Mouse (Mus musculus): Measurements from ENCODE around the gene Pla2g12b. TPM values are rescaled to one million over a fixed set of nuclear protein-coding genes. Genes with fewer than 3 reads are reported as not detected.

Gene Pla2g12b
- polyA plus RNA-seq (2015; fragmentation: Nextera tagmentation; extraction: Ambion mirVana), result 0.19 and 1.0 TPM in 2 replicates

- H3K4me2 ChIP-seq (ENCODE audit: low read depth, low read length), result no peak within 1 kb of the TSS
- no peaks in the 10 kb centered on the region for H3K36me3 ChIP-seq (ENCODE audit: control insufficient read depth, insufficient read depth, low read length)
- no peak within 1 kb of the TSS for H3K4me3 ChIP-seq (ENCODE audit: low read length)
- H3K9ac ChIP-seq (ENCODE audit: low read length), result no peak within 1 kb of the TSS
- WGBS, result 58% methylated on average over 21 of the region's 21 CpGs
- H3K27ac ChIP-seq (ENCODE audit: low read length), result no peak within 1 kb of the TSS
- no peaks in the 10 kb centered on the region for H3K4me1 ChIP-seq (replicated peaks; ENCODE audit: control insufficient read depth, insufficient read depth, low read length)
- ATAC-seq (ENCODE audit: low read depth), result no peak
- H3K27me3 ChIP-seq (ENCODE audit: control insufficient read depth, insufficient read depth, low read depth, low read length), result no peaks in the 10 kb centered on the region
- no peaks in the 10 kb centered on the region for H3K9me3 ChIP-seq (ENCODE audit: control insufficient read depth, low read length)
These were observed at the start of gene Pla2g12b for GRCm38 (mm10) chr10:59402899-59403792. Pla2g12b (plus strand) TSS chr10:59403660.

GRCm38 (mm10) chr10:59354120-59354519 lies 49.3 kb upstream of the Pla2g12b start:
- 77% methylated on average over 12 of the region's 12 CpGs for WGBS

GRCm38 (mm10) chr10:59355020-59355419 lies 48.4 kb upstream of the Pla2g12b start:
- Histone ChIP-seq H3K27ac (ENCODE audit: low read length) (no peak overlapping the region), H3K4me1 (replicated peaks; ENCODE audit: control insufficient read depth, insufficient read depth, low read length) (no peaks in the 10 kb centered on the region), H3K9ac (ENCODE audit: low read length) (no peak overlapping the region), H3K4me3 (ENCODE audit: low read length) (no peak overlapping the region), H3K27me3 (ENCODE audit: control insufficient read depth, insufficient read depth, low read depth, low read length) (no peaks in the 10 kb centered on the region), H3K4me2 (ENCODE audit: low read depth, low read length) (no peak overlapping the region), H3K36me3 (ENCODE audit: control insufficient read depth, insufficient read depth, low read length) (peaks cover 24% of the 10 kb centered on the region), H3K9me3 (ENCODE audit: control insufficient read depth, low read length) (no peaks in the 10 kb centered on the region)
- no peak for ATAC-seq (ENCODE audit: low read depth)
- WGBS, result 81% methylated on average over 8 of the region's 8 CpGs

More at GRCm38 (mm10) chr10:59354120-59354519, 49.3 kb upstream of the Pla2g12b start:
- no peak for ATAC-seq (ENCODE audit: low read depth)
- Histone ChIP-seq H3K27me3 (ENCODE audit: control insufficient read depth, insufficient read depth, low read depth, low read length) (no peaks in the 10 kb centered on the region), H3K4me3 (ENCODE audit: low read length) (no peak overlapping the region), H3K9ac (ENCODE audit: low read length) (no peak overlapping the region), H3K9me3 (ENCODE audit: control insufficient read depth, low read length) (no peaks in the 10 kb centered on the region), H3K4me2 (ENCODE audit: low read depth, low read length) (no peak overlapping the region), H3K36me3 (ENCODE audit: control insufficient read depth, insufficient read depth, low read length) (peaks cover 24% of the 10 kb centered on the region), H3K4me1 (replicated peaks; ENCODE audit: control insufficient read depth, insufficient read depth, low read length) (no peaks in the 10 kb centered on the region), H3K27ac (ENCODE audit: low read length) (no peak overlapping the region)

GRCm38 (mm10) chr10:59358744-59359143 lies 44.7 kb upstream of the Pla2g12b start:
- ATAC-seq (ENCODE audit: low read depth), result no peak
- peaks cover 30% of the 10 kb centered on the region for H3K36me3 ChIP-seq (ENCODE audit: control insufficient read depth, insufficient read depth, low read length)
- 87% methylated on average over 4 of the region's 4 CpGs for WGBS

GRCm38 (mm10) chr10:59363208-59363607 lies 40.3 kb upstream of the Pla2g12b start:
- no peak for ATAC-seq (ENCODE audit: low read depth)
- Histone ChIP-seq H3K4me3 (ENCODE audit: low read length) (no peak overlapping the region), H3K4me2 (ENCODE audit: low read depth, low read length) (no peak overlapping the region), H3K4me1 (replicated peaks; ENCODE audit: control insufficient read depth, insufficient read depth, low read length) (peaks cover 16% of the 10 kb centered on the region), H3K27me3 (ENCODE audit: control insufficient read depth, insufficient read depth, low read depth, low read length) (no peaks in the 10 kb centered on the region), H3K9me3 (ENCODE audit: control insufficient read depth, low read length) (no peaks in the 10 kb centered on the region), H3K27ac (ENCODE audit: low read length) (no peak overlapping the region), H3K9ac (ENCODE audit: low read length) (no peak overlapping the region), H3K36me3 (ENCODE audit: control insufficient read depth, insufficient read depth, low read length) (peaks cover 28% of the 10 kb centered on the region)
- 79% methylated on average over 2 of the region's 2 CpGs for WGBS

More at GRCm38 (mm10) chr10:59358744-59359143, 44.7 kb upstream of the Pla2g12b start:
- Histone ChIP-seq H3K4me3 (ENCODE audit: low read length) (no peak overlapping the region), H3K27ac (ENCODE audit: low read length) (no peak overlapping the region), H3K9me3 (ENCODE audit: control insufficient read depth, low read length) (no peaks in the 10 kb centered on the region), H3K4me1 (replicated peaks; ENCODE audit: control insufficient read depth, insufficient read depth, low read length) (0 out of 2 replicates have a peak, but pooled peaks cover 2% of the 10 kb centered on the region), H3K4me2 (ENCODE audit: low read depth, low read length) (no peak overlapping the region), H3K9ac (ENCODE audit: low read length) (no peak overlapping the region), H3K27me3 (ENCODE audit: control insufficient read depth, insufficient read depth, low read depth, low read length) (no peaks in the 10 kb centered on the region)

DNA sequence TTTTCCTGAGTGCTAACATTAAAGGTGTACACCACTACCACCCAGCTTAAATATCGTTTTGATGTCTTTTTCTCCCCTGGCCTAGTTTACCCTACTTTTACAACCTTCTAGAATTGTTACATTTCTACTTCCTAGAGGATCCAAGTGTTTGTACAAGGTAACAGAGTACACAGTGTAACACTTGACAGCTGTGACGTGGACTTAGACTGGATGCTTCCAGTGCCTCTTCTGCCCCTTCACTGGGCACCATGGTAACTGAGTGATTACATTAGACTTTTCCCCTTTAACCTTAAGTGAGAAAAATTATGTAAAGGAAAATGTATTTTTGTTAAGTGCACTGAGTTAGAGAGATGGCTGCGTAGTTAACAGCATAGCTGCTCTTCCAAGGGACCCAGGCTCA lies 38.9 kb upstream of the Pla2g12b start:
- ATAC-seq (ENCODE audit: low read depth), result peak; percentile 95
- H3K27ac ChIP-seq (ENCODE audit: low read length), result peak overlapping the region; percentile 77
- H3K4me3 ChIP-seq (ENCODE audit: low read length), result no peak overlapping the region
- no peak overlapping the region for H3K9ac ChIP-seq (ENCODE audit: low read length)
- no peaks in the 10 kb centered on the region for H3K27me3 ChIP-seq (ENCODE audit: control insufficient read depth, insufficient read depth, low read depth, low read length)
- WGBS, result 59% methylated on average over 3 of the region's 3 CpGs
- no peak overlapping the region for H3K4me2 ChIP-seq (ENCODE audit: low read depth, low read length)
- no peaks in the 10 kb centered on the region for H3K9me3 ChIP-seq (ENCODE audit: control insufficient read depth, low read length)
- H3K4me1 ChIP-seq (replicated peaks; ENCODE audit: control insufficient read depth, insufficient read depth, low read length), result peaks cover 16% of the 10 kb centered on the region
- peaks cover 35% of the 10 kb centered on the region for H3K36me3 ChIP-seq (ENCODE audit: control insufficient read depth, insufficient read depth, low read length)

GRCm38 (mm10) chr10:59365804-59366589 lies 37.5 kb upstream of the Pla2g12b start:
- ATAC-seq (ENCODE audit: low read depth), result no peak
- Histone ChIP-seq H3K36me3 (ENCODE audit: control insufficient read depth, insufficient read depth, low read length) (peaks cover 42% of the 10 kb centered on the region), H3K4me3 (ENCODE audit: low read length) (no peak overlapping the region), H3K4me2 (ENCODE audit: low read depth, low read length) (no peak overlapping the region), H3K4me1 (replicated peaks; ENCODE audit: control insufficient read depth, insufficient read depth, low read length) (peaks cover 16% of the 10 kb centered on the region), H3K27ac (ENCODE audit: low read length) (peak overlapping the region; percentile 46; the same call in 1 of the 2 replicates), H3K9ac (ENCODE audit: low read length) (no peak overlapping the region), H3K9me3 (ENCODE audit: control insufficient read depth, low read length) (no peaks in the 10 kb centered on the region), H3K27me3 (ENCODE audit: control insufficient read depth, insufficient read depth, low read depth, low read length) (no peaks in the 10 kb centered on the region)
- 66% methylated on average over 5 of the region's 5 CpGs for WGBS

GRCm38 (mm10) chr10:59366746-59367145 lies 36.7 kb upstream of the Pla2g12b start:
- Histone ChIP-seq H3K9me3 (ENCODE audit: control insufficient read depth, low read length) (no peaks in the 10 kb centered on the region), H3K9ac (ENCODE audit: low read length) (no peak overlapping the region), H3K27me3 (ENCODE audit: control insufficient read depth, insufficient read depth, low read depth, low read length) (no peaks in the 10 kb centered on the region), H3K4me1 (replicated peaks; ENCODE audit: control insufficient read depth, insufficient read depth, low read length) (peaks cover 16% of the 10 kb centered on the region), H3K27ac (ENCODE audit: low read length) (no peak overlapping the region), H3K36me3 (ENCODE audit: control insufficient read depth, insufficient read depth, low read length) (peaks cover 44% of the 10 kb centered on the region), H3K4me2 (ENCODE audit: low read depth, low read length) (no peak overlapping the region), H3K4me3 (ENCODE audit: low read length) (no peak overlapping the region)
- no peak for ATAC-seq (ENCODE audit: low read depth)
- WGBS, result 91% methylated on average over 4 of the region's 4 CpGs

- WGBS, result 55% methylated on average over 4 of the region's 4 CpGs
These were observed 36.3 kb upstream of the Pla2g12b start for GRCm38 (mm10) chr10:59367206-59367605.

More at GRCm38 (mm10) chr10:59367206-59367605, 36.3 kb upstream of the Pla2g12b start:
- no peak overlapping the region for H3K4me2 ChIP-seq (ENCODE audit: low read depth, low read length)
- no peak overlapping the region for H3K27ac ChIP-seq (ENCODE audit: low read length)
- no peak overlapping the region for H3K4me3 ChIP-seq (ENCODE audit: low read length)
- ATAC-seq (ENCODE audit: low read depth), result no peak
- peaks cover 43% of the 10 kb centered on the region for H3K36me3 ChIP-seq (ENCODE audit: control insufficient read depth, insufficient read depth, low read length)
- no peaks in the 10 kb centered on the region for H3K27me3 ChIP-seq (ENCODE audit: control insufficient read depth, insufficient read depth, low read depth, low read length)
- peaks cover 16% of the 10 kb centered on the region for H3K4me1 ChIP-seq (replicated peaks; ENCODE audit: control insufficient read depth, insufficient read depth, low read length)
- H3K9me3 ChIP-seq (ENCODE audit: control insufficient read depth, low read length), result no peaks in the 10 kb centered on the region
- no peak overlapping the region for H3K9ac ChIP-seq (ENCODE audit: low read length)
